Mouse (Mus musculus) neural tube, embryonic 14.5 days (tissue): Measurements from ENCODE around the gene Hecw2. TPM values are rescaled to one million over a fixed set of nuclear protein-coding genes. Genes with fewer than 3 reads are reported as not detected.

Source experiments
- ATAC-seq: fragments of 200-750 bp; cut with Nextera tagmentation; 2 replicates; pipeline ENCODE4 v1.8.0; 2017; ENCODE audit warnings: low read depth, mild to moderate bottlenecking, moderate TSS enrichment, moderate library complexity
- H3K27ac ChIP-seq: fragments of 300-500 bp; sonication (generic); 2 replicates; pipeline ENCODE4 v1.5.1; 2014; ENCODE audit warnings: low read depth, mild to moderate bottlenecking, control low read depth, low read length, moderate library complexity, mixed read lengths
- H3K27me3 ChIP-seq: fragments of 300-500 bp; sonication (generic); 2 replicates; pipeline ENCODE4 v1.6.1; 2014; ENCODE audit warnings: low read length; ENCODE audit not compliant: control insufficient read depth, insufficient read depth
- H3K36me3 ChIP-seq: fragments of 300-500 bp; sonication (generic); 2 replicates; pipeline ENCODE4 v1.6.1; 2014; ENCODE audit warnings: low read length, mixed read lengths; ENCODE audit not compliant: control insufficient read depth, insufficient read depth
- H3K4me1 ChIP-seq: fragments of 300-500 bp; sonication (generic); 2 replicates; pipeline ENCODE4 v1.6.1; 2014; ENCODE audit warnings: low read length; ENCODE audit not compliant: control insufficient read depth, insufficient read depth
- H3K4me2 ChIP-seq: fragments of 300-500 bp; sonication (generic); 2 replicates; pipeline ENCODE4 v1.6.1; 2014; ENCODE audit warnings: mild to moderate bottlenecking, low read depth, low read length, control low read depth
- H3K4me3 ChIP-seq: fragments of 300-500 bp; sonication (generic); 2 replicates; pipeline ENCODE4 v1.5.1; 2014; ENCODE audit warnings: low read depth, low read length, control low read depth, mixed read lengths
- H3K9ac ChIP-seq: fragments of 300-500 bp; sonication (generic); replicated peaks from 2 replicates; pipeline ENCODE4 v1.6.1; 2014; ENCODE audit warnings: low read depth, mild to moderate bottlenecking, control low read depth, low read length, mixed read lengths
- H3K9me3 ChIP-seq: fragments of 300-500 bp; sonication (generic); 2 replicates; pipeline ENCODE4 v1.6.1; 2016; ENCODE audit warnings: low read length; ENCODE audit not compliant: control insufficient read depth
- WGBS: fragments of 180-500 bp; shearing (Covaris S2); extraction: QIAGEN DNeasy Blood & Tissue Kit; methylation state at CpG from one replicate; pipeline ENCODE4 v1.1.7; 2014; 5-methylcytosine and 5-hydroxymethylcytosine counted together
- polyA plus RNA-seq: library from polyadenylated mRNA; unstranded; fragments of >200 nt; fragmentation: Nextera tagmentation; extraction: Ambion mirVana; gene quantifications from 2 replicates; pipeline ENCODE4 v1.2.1, GENCODE M21; 2014

Gene Hecw2
- polyA plus RNA-seq, 1 experiment from 2014 or later = 10.0 TPM

DNA sequence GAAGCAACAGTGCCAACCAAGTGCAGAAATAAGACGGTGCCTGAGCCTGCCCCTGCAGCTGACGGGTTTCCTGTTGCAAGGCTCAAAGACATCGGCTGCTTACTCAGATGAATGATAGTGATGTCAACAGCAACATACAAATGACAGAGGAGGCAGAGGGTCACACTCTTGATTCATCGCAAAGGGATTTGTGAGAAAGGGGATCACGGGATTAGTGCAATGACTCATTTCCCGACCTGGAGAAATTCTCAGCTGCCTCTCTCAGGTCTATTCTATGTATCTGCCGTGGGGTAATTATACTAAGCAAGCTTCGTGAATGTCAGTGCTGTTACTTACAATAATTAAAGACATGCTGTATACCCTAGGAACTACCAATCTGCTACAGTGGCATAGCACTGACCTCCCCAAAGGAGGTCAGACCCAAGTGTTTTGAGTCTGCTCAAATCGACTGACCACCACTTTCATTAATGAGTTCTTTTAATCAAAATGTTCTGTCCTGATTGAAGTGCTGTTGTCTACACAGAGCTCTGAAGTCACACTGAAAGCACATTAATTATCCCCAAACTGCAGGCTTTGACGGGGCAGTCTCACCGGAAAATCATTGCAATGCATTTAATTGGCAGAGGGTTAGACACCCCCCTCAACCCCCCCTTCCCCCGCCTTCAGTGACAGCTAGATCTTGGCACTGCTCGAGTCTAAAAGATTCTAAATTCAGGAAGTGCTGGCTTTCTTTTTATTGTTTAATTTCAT, 254.5 kb downstream of the Hecw2 start:
- Histone ChIP-seq H3K27ac (no peak overlapping the region), H3K4me2 (no peak overlapping the region), H3K4me3 (no peak overlapping the region), H3K4me1 (no peaks in the 10 kb centered on the region; the same call in 1 of the 2 replicates), H3K36me3 (no peaks in the 10 kb centered on the region), H3K27me3 (no peaks in the 10 kb centered on the region), H3K9me3 (no peaks in the 10 kb centered on the region), H3K9ac (no peak overlapping the region)
- peak; percentile 77; the same call in 1 of the 2 replicates for ATAC-seq
- WGBS = 24% methylated on average over 13 of the region's 13 CpGs

DNA sequence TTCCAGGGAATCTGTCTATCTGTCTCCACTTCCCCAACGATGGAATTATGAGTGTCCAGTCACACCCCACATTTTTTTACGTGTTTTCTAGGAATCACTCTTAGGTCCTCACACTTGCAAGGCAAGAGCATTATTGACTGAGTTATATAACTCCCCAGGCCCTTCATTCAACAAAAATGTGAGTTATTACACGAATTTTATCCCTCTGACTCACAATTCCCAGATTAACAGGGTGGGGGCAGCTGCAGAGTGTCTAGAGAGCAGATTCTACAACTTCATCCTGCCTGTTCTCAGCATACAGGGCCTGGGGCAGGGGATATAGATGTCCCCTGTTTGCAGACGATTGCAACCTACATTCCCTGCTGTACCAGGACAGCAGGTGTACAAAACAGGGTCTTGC, 255.7 kb downstream of the Hecw2 start:
- Histone ChIP-seq H3K4me1 (no peaks in the 10 kb centered on the region; the same call in 1 of the 2 replicates), H3K4me2 (no peak overlapping the region), H3K9me3 (no peaks in the 10 kb centered on the region), H3K9ac (no peak overlapping the region), H3K36me3 (no peaks in the 10 kb centered on the region), H3K4me3 (no peak overlapping the region), H3K27me3 (no peaks in the 10 kb centered on the region), H3K27ac (no peak overlapping the region)
- 70% methylated on average over 4 of the region's 4 CpGs for WGBS
- ATAC-seq = no peak

DNA sequence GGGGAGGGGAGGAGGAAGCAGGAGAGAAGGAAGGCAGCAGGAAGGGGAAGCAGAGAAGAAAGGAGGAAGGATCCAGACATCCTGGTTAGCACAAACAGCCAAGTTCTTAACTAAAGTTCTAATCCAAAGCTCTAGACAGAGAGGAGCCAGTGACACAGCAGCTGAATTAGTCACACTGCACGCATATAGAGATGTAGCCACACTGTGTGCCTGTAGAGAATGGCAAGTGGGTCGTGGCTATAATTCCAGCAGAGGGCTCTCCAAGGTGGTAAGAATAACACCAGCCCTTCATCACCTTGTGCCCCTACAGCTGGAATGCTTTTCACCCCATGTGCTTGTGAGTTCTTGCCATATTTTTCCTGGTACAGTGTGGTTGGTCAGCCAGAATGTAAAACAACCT, 261.7 kb downstream of the Hecw2 start:
- WGBS = 65% methylated on average over 2 of the region's 2 CpGs
- Histone ChIP-seq H3K36me3 (no peaks in the 10 kb centered on the region), H3K27ac (no peak overlapping the region), H3K4me1 (no peaks in the 10 kb centered on the region), H3K9me3 (no peaks in the 10 kb centered on the region), H3K9ac (no peak overlapping the region), H3K4me3 (no peak overlapping the region), H3K27me3 (no peaks in the 10 kb centered on the region), H3K4me2 (no peak overlapping the region)
- ATAC-seq = no peak

GRCm38 (mm10) chr1:53931314-53931713, 263.7 kb downstream of the Hecw2 start:
- H3K4me2 ChIP-seq = no peak overlapping the region
- H3K9ac ChIP-seq = no peak overlapping the region
- no peaks in the 10 kb centered on the region for H3K27me3 ChIP-seq
- ATAC-seq = no peak
- WGBS = 77% methylated on average over 3 of the region's 3 CpGs
- H3K4me3 ChIP-seq = no peak overlapping the region
- H3K4me1 ChIP-seq = no peaks in the 10 kb centered on the region
- H3K36me3 ChIP-seq = no peaks in the 10 kb centered on the region
- no peaks in the 10 kb centered on the region for H3K9me3 ChIP-seq
- H3K27ac ChIP-seq = no peak overlapping the region

GRCm38 (mm10) chr1:53927605-53928004, 267.4 kb downstream of the Hecw2 start:
- 24% methylated on average over 4 of the region's 4 CpGs for WGBS
- no peaks in the 10 kb centered on the region for H3K36me3 ChIP-seq
- no peak overlapping the region for H3K4me2 ChIP-seq
- H3K4me3 ChIP-seq = no peak overlapping the region
- no peaks in the 10 kb centered on the region for H3K27me3 ChIP-seq
- ATAC-seq = peak; percentile 48; the same call in 1 of the 2 replicates
- no peaks in the 10 kb centered on the region for H3K9me3 ChIP-seq
- H3K9ac ChIP-seq = no peak overlapping the region
- no peak overlapping the region for H3K27ac ChIP-seq
- no peaks in the 10 kb centered on the region for H3K4me1 ChIP-seq

- no peak overlapping the region for H3K4me3 ChIP-seq
- H3K4me1 ChIP-seq = no peaks in the 10 kb centered on the region
- no peaks in the 10 kb centered on the region for H3K36me3 ChIP-seq
- 45% methylated on average over 18 of the region's 18 CpGs for WGBS
- no peaks in the 10 kb centered on the region for H3K27me3 ChIP-seq
- H3K4me2 ChIP-seq = no peak overlapping the region
- H3K9me3 ChIP-seq = no peaks in the 10 kb centered on the region
- H3K9ac ChIP-seq = no peak overlapping the region
- no peak overlapping the region for H3K27ac ChIP-seq
- ATAC-seq = 0 out of 2 replicates have a peak, but pooled peaks have one; percentile 12
These were observed 269.6 kb downstream of the Hecw2 start for GRCm38 (mm10) chr1:53925149-53925901.

- no peaks in the 10 kb centered on the region for H3K27me3 ChIP-seq
- H3K9ac ChIP-seq = no peak overlapping the region
- no peaks in the 10 kb centered on the region for H3K9me3 ChIP-seq
- H3K36me3 ChIP-seq = no peaks in the 10 kb centered on the region
- 57% methylated on average over 3 of the region's 3 CpGs for WGBS
- H3K4me3 ChIP-seq = no peak overlapping the region
- no peak overlapping the region for H3K4me2 ChIP-seq
- no peak for ATAC-seq
- no peak overlapping the region for H3K27ac ChIP-seq
- no peaks in the 10 kb centered on the region for H3K4me1 ChIP-seq
These were observed 283.1 kb downstream of the Hecw2 start for GRCm38 (mm10) chr1:53911848-53912247.

DNA sequence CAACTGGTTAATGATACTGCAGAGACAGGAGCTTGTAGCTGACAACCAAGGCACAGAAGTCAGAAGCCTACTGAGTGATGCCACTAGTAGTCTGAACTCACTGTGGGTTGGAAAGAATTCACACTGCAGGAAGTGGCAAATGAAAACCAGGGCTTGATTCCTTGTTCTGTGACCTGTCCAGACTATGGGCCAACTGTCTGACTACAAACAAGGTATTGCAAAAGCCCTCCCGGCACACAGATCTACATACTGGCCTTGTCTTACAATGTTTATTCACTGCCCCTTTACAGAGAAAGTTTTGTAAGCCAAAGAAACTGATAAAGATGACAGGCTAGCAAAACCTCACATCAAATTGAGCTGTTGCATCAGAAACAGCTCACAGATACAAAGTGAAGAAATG, 284.7 kb downstream of the Hecw2 start:
- Histone ChIP-seq H3K9ac (no peak overlapping the region), H3K27ac (no peak overlapping the region), H3K4me1 (no peaks in the 10 kb centered on the region), H3K27me3 (no peaks in the 10 kb centered on the region), H3K4me2 (no peak overlapping the region), H3K4me3 (no peak overlapping the region), H3K9me3 (no peaks in the 10 kb centered on the region), H3K36me3 (no peaks in the 10 kb centered on the region)
- 80% methylated on average over 1 of the region's 1 CpGs for WGBS
- ATAC-seq = no peak

- Histone ChIP-seq H3K9me3 (no peaks in the 10 kb centered on the region), H3K4me1 (no peaks in the 10 kb centered on the region), H3K4me2 (no peak overlapping the region), H3K4me3 (no peak overlapping the region), H3K9ac (no peak overlapping the region), H3K36me3 (no peaks in the 10 kb centered on the region), H3K27me3 (no peaks in the 10 kb centered on the region), H3K27ac (no peak overlapping the region)
- peak; percentile 87 for ATAC-seq
- 16% methylated on average over 3 of the region's 3 CpGs for WGBS
These were observed 285.9 kb downstream of the Hecw2 start for GRCm38 (mm10) chr1:53909118-53909517.
